Comparison of ENCODE assay signal across 11 mouse cellular contexts in the genomic region with DNA sequence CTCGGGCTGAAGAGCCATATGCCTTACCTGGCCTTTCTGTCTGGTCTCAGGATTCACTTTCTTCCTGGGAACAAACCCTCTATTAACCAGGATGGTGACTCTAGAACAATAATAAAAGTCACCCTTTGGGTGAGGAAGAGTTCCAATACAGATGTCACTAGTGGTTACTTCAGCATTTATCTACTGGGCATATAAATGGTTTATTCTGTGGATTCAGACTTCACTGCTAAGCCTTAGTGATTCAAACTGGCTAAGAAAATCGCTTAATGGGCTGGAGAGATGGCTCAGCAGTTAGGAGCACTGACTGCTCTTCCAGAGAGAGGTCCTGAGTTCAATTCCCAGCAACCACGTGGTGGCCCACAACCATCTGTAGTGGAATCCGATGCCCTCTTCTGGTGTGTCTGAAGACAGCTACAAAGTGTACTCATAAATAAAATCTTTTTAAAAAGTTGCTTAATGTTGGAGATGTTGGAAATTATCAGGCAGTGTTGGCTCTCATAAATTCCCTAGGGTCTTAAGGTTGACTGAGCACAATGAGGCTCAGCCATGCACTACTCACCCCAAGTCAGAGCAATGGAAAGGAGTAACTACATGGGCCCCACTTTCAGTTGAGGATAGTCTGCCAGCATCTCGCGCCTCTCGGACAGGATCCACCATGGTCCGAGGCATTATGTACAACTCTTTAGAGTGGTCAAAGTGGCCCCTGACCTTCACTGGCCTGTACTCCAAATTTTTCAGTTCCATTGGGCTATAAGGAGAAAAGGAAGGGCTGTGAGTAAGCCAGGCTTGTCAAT. TPM values are rescaled to one million over a fixed set of nuclear protein-coding genes. Genes with fewer than 3 reads are reported as not detected.
DNase-seq lines count a peak whose midpoint lies in the region; ATAC-seq and TF ChIP-seq lines count a peak whose summit lies in the region.
"Had no signal": no experiment of that assay in that cellular context is flagged by ENCODE, and none has a peak within 500 bp of the region (broad histone marks: within the 10 kb centered on the region; RNA-seq: fewer than 3 reads in every experiment).

No protein-coding gene starts in this region.

- DNase-seq in gastrocnemius, adult 2 months: no peak
- no peak for DNase-seq in gastrocnemius, adult 18-20 months (ENCODE audit: low spot score)
- DNase-seq in lung, postnatal 14 days: no peak
- DNase-seq in liver, postnatal 0 days: no peak
- DNase-seq in embryo, embryonic 11 days: no peak
- DNase-seq in spleen, postnatal 14 days (ENCODE audit: low spot score in 2 of 2): no peak
- DNase-seq: kidney, adult 2 months; right cerebral cortex, postnatal 25 days had no signal

- peak overlapping the region; percentile 89; the same call in 1 of the 2 replicates for H3K4me3 ChIP-seq in gastrocnemius, adult 2 months
- H3K4me3 ChIP-seq in lung, embryonic 15.5 days: no peak overlapping the region; the same call in 1 of the 2 replicates
- H3K4me3 ChIP-seq in embryonic facial prominence, embryonic 15.5 days (replicated peaks): 0 out of 2 replicates have a peak overlapping the region, but pooled peaks have one; percentile 3
- H3K4me3 ChIP-seq in liver, postnatal 0 days (ENCODE audit: low read depth, low read length): no peak overlapping the region

- H3K27me3 ChIP-seq in lung, embryonic 15.5 days: no peaks in the 10 kb centered on the region
- H3K27me3 ChIP-seq in embryonic facial prominence, embryonic 15.5 days: no peaks in the 10 kb centered on the region
- no peaks in the 10 kb centered on the region for H3K27me3 ChIP-seq in liver, postnatal 0 days (ENCODE audit: insufficient read depth, low read length)

- H3K9me3 ChIP-seq in lung, embryonic 15.5 days: no peaks in the 10 kb centered on the region
- no peaks in the 10 kb centered on the region for H3K9me3 ChIP-seq in embryonic facial prominence, embryonic 15.5 days (replicated peaks)
- no peaks in the 10 kb centered on the region for H3K9me3 ChIP-seq in liver, postnatal 0 days (ENCODE audit: low read length)

- ATAC-seq in lung, embryonic 15.5 days (ENCODE audit: borderline replicate concordance, extremely low read depth, low FRiP score, low TSS enrichment): no peak
- ATAC-seq in embryonic facial prominence, embryonic 15.5 days (ENCODE audit: insufficient number of reproducible peaks, low FRiP score, low TSS enrichment, low read depth): no peak
- no peak for ATAC-seq in liver, postnatal 0 days
- ATAC-seq: CD4-positive, CD25-positive, alpha-beta regulatory T cell, adult 4 months had no signal

- TF ChIP-seq EP300 in liver, postnatal 0 days (IDR thresholded peaks at IDR 0.05; ENCODE audit: low read depth): no peak

- WGBS in lung, embryonic 15.5 days: 56% methylated on average over 8 of the region's 8 CpGs
- WGBS in embryonic facial prominence, embryonic 15.5 days: 65% methylated on average over 8 of the region's 8 CpGs
- WGBS in liver, postnatal 0 days (ENCODE audit: insufficient replicate concordance): 55% methylated on average over 8 of the region's 8 CpGs

- peaks cover 47% of the 10 kb centered on the region for H3K36me3 ChIP-seq in lung, embryonic 15.5 days
- peaks cover 38% of the 10 kb centered on the region for H3K36me3 ChIP-seq in embryonic facial prominence, embryonic 15.5 days
- peaks cover 46% of the 10 kb centered on the region for H3K36me3 ChIP-seq in liver, postnatal 0 days (replicated peaks; ENCODE audit: insufficient read depth, low read length)

- H3K4me1 ChIP-seq in lung, embryonic 15.5 days: peaks cover 46% of the 10 kb centered on the region
- H3K4me1 ChIP-seq in embryonic facial prominence, embryonic 15.5 days: peaks cover 53% of the 10 kb centered on the region
- peaks cover 35% of the 10 kb centered on the region for H3K4me1 ChIP-seq in liver, postnatal 0 days (ENCODE audit: insufficient read depth)

- TF ChIP-seq CTCF in gastrocnemius, adult 2 months (IDR thresholded peaks at IDR 0.05): no peak
- TF ChIP-seq CTCF in liver, postnatal 0 days (IDR thresholded peaks at IDR 0.05; ENCODE audit: low read depth): no peak

- H3K9ac ChIP-seq in lung, embryonic 15.5 days: no peak overlapping the region
- H3K9ac ChIP-seq in embryonic facial prominence, embryonic 15.5 days: no peak overlapping the region
- peak overlapping the region; percentile 70; the same call in 1 of the 2 replicates for H3K9ac ChIP-seq in liver, postnatal 0 days (replicated peaks)

- intact Hi-C loops in gastrocnemius, adult 2 months (cut with DNase I): no loop called here

- no peak overlapping the region for H3K27ac ChIP-seq in gastrocnemius, adult 2 months
- 0 out of 2 replicates have a peak overlapping the region, but pooled peaks have one; percentile 18 for H3K27ac ChIP-seq in lung, embryonic 15.5 days
- H3K27ac ChIP-seq in embryonic facial prominence, embryonic 15.5 days (replicated peaks): no peak overlapping the region
- H3K27ac ChIP-seq in liver, postnatal 0 days (ENCODE audit: low read depth): 0 out of 2 replicates have a peak overlapping the region, but pooled peaks have one; percentile 16

- peak overlapping the region; percentile 96; the same call in 1 of the 2 replicates for H3K4me2 ChIP-seq in lung, embryonic 15.5 days
- H3K4me2 ChIP-seq in embryonic facial prominence, embryonic 15.5 days (replicated peaks): 0 out of 2 replicates have a peak overlapping the region, but pooled peaks have one; percentile 96
- H3K4me2 ChIP-seq in liver, postnatal 0 days (ENCODE audit: low read depth, low read length): 0 out of 2 replicates have a peak overlapping the region, but pooled peaks have one; percentile 92

RNA-seq across cellular contexts. Expression of gene Surf2, which starts 1.8 kb away (rescaled TPM):
- 10 to 100 TPM; 12.4 to 16.1 TPM for total RNA-seq in gastrocnemius, adult 2 months (2021)
- total RNA-seq in gastrocnemius, adult 18-20 months (2021): 10 to 100 TPM; 11.5 to 12.5 TPM
- polyA plus RNA-seq in lung, embryonic 15.5 days (2015; fragmentation: Nextera tagmentation; extraction: Ambion mirVana): 37.6 and 38.3 TPM in 2 replicates
- polyA plus RNA-seq in embryonic facial prominence, embryonic 15.5 days (2015; fragmentation: Nextera tagmentation; extraction: Ambion mirVana): 38.2 TPM in 2 replicates
- polyA plus RNA-seq in liver, postnatal 0 days (2015; fragmentation: Nextera tagmentation; extraction: Ambion mirVana): 14.6 and 15.3 TPM in 2 replicates

RNA-seq across cellular contexts. Expression of gene Surf1, which starts 2.0 kb away (rescaled TPM):
- 10 to 100 TPM; 41.1 to 41.6 TPM for total RNA-seq in gastrocnemius, adult 2 months (2021)
- total RNA-seq in gastrocnemius, adult 18-20 months (2021): 10 to 100 TPM; 41.4 to 43.1 TPM
- 52.4 and 56.8 TPM in 2 replicates for polyA plus RNA-seq in lung, embryonic 15.5 days (2015; fragmentation: Nextera tagmentation; extraction: Ambion mirVana)
- polyA plus RNA-seq in embryonic facial prominence, embryonic 15.5 days (2015; fragmentation: Nextera tagmentation; extraction: Ambion mirVana): 58.4 and 60.4 TPM in 2 replicates
- 29.8 and 30.1 TPM in 2 replicates for polyA plus RNA-seq in liver, postnatal 0 days (2015; fragmentation: Nextera tagmentation; extraction: Ambion mirVana)

RNA-seq across cellular contexts. Expression of gene Rpl7a, which starts 3.8 kb away (rescaled TPM):
- 100 to 1,000 TPM; 261 to 309 TPM for total RNA-seq in gastrocnemius, adult 2 months (2021)
- total RNA-seq in gastrocnemius, adult 18-20 months (2021): 100 to 1,000 TPM; 278 to 285 TPM
- polyA plus RNA-seq in lung, embryonic 15.5 days (2015; fragmentation: Nextera tagmentation; extraction: Ambion mirVana): 614 and 640 TPM in 2 replicates
- polyA plus RNA-seq in embryonic facial prominence, embryonic 15.5 days (2015; fragmentation: Nextera tagmentation; extraction: Ambion mirVana): 584 and 598 TPM in 2 replicates
- polyA plus RNA-seq in liver, postnatal 0 days (2015; fragmentation: Nextera tagmentation; extraction: Ambion mirVana): 341 and 347 TPM in 2 replicates

RNA-seq across cellular contexts. Expression of gene Med22, which starts 3.9 kb away (rescaled TPM):
- 10 to 100 TPM; 15.4 to 19.0 TPM for total RNA-seq in gastrocnemius, adult 2 months (2021)
- total RNA-seq in gastrocnemius, adult 18-20 months (2021): 10 to 100 TPM; 16.7 to 17.4 TPM
- 52.0 and 53.7 TPM in 2 replicates for polyA plus RNA-seq in lung, embryonic 15.5 days (2015; fragmentation: Nextera tagmentation; extraction: Ambion mirVana)
- polyA plus RNA-seq in embryonic facial prominence, embryonic 15.5 days (2015; fragmentation: Nextera tagmentation; extraction: Ambion mirVana): 52.4 and 56.4 TPM in 2 replicates
- polyA plus RNA-seq in liver, postnatal 0 days (2015; fragmentation: Nextera tagmentation; extraction: Ambion mirVana): 13.2 and 14.4 TPM in 2 replicates

RNA-seq across cellular contexts. Expression of gene Surf6, which starts 11.7 kb away (rescaled TPM):
- total RNA-seq in gastrocnemius, adult 2 months (2021): 10 to 100 TPM; 13.0 to 13.1 TPM
- total RNA-seq in gastrocnemius, adult 18-20 months (2021): 10 to 100 TPM; 11.6 to 12.1 TPM
- polyA plus RNA-seq in lung, embryonic 15.5 days (2015; fragmentation: Nextera tagmentation; extraction: Ambion mirVana): 26.2 and 27.3 TPM in 2 replicates
- 28.4 and 28.8 TPM in 2 replicates for polyA plus RNA-seq in embryonic facial prominence, embryonic 15.5 days (2015; fragmentation: Nextera tagmentation; extraction: Ambion mirVana)
- polyA plus RNA-seq in liver, postnatal 0 days (2015; fragmentation: Nextera tagmentation; extraction: Ambion mirVana): 7.5 and 8.4 TPM in 2 replicates

Comparison
In these comparisons a context has a peak if more than half of its experiments do, and no peak if none do; other contexts are left out.
1. H3K27ac ChIP-seq: peak in lung, embryonic 15.5 days (single experiment) and liver, postnatal 0 days (single experiment); none in gastrocnemius, adult 2 months (single experiment) and embryonic facial prominence, embryonic 15.5 days (single experiment).
2. H3K4me3 ChIP-seq: peak in gastrocnemius, adult 2 months (single experiment) and embryonic facial prominence, embryonic 15.5 days (single experiment); none in lung, embryonic 15.5 days (single experiment) and liver, postnatal 0 days (single experiment).
3. Peak in every context shown above with its lines, with median percentiles within 50 percentile points of each other: H3K4me2 ChIP-seq.